Mouse (Mus musculus) liver, embryonic 13.5 days (tissue): ENCODE data around the gene Disp1. TPM values are rescaled to one million over a fixed set of nuclear protein-coding genes. Genes with fewer than 3 reads are reported as not detected.
A peak's percentile ranks its signal among the peaks of the same experiment; 100 is the strongest.

ENCODE experiments used
- ATAC-seq: fragments of 200-750 bp; cut with Nextera tagmentation; 2 replicates; pipeline ENCODE4 v1.8.0; 2017; ENCODE audit warnings: low read depth, mild to moderate bottlenecking, moderate number of reproducible peaks, moderate library complexity
- DNase-seq: peaks from one replicate; pipeline ENCODE4 v3.0.0; 2022
- H3K27ac ChIP-seq: fragments of 300-500 bp; sonication (generic); 2 replicates; pipeline ENCODE4 v1.5.1; 2015; ENCODE audit warnings: moderate library complexity, mild to moderate bottlenecking, inconsistent platforms
- H3K27me3 ChIP-seq: fragments of 300-500 bp; sonication (generic); 2 replicates; pipeline ENCODE4 v1.6.1; 2015; ENCODE audit warnings: mild to moderate bottlenecking, inconsistent platforms
- H3K36me3 ChIP-seq: fragments of 300-500 bp; sonication (generic); 2 replicates; pipeline ENCODE4 v1.6.1; 2015; ENCODE audit warnings: mild to moderate bottlenecking, inconsistent platforms
- H3K4me1 ChIP-seq: fragments of 300-500 bp; sonication (generic); replicated peaks from 2 replicates; pipeline ENCODE4 v1.6.1; 2015; ENCODE audit warnings: inconsistent platforms
- H3K4me2 ChIP-seq: fragments of 300-500 bp; sonication (generic); 2 replicates; pipeline ENCODE4 v1.6.1; 2015; ENCODE audit warnings: inconsistent platforms, mild to moderate bottlenecking, moderate library complexity
- H3K4me3 ChIP-seq: fragments of 300-500 bp; sonication (generic); replicated peaks from 2 replicates; pipeline ENCODE4 v1.5.1; 2015; ENCODE audit warnings: mild to moderate bottlenecking, inconsistent platforms
- H3K9ac ChIP-seq: fragments of 300-500 bp; sonication (generic); 2 replicates; pipeline ENCODE4 v1.6.1; 2015; ENCODE audit warnings: mild to moderate bottlenecking, inconsistent platforms
- H3K9me3 ChIP-seq: fragments of 300-500 bp; sonication (generic); replicated peaks from 2 replicates; pipeline ENCODE4 v1.6.1; 2016; ENCODE audit warnings: inconsistent platforms
- WGBS: fragments of 180-500 bp; shearing (Covaris S2); methylation state at CpG from one replicate; pipeline ENCODE4 v1.1.7; 2015; ENCODE audit not compliant: insufficient replicate concordance; 5-methylcytosine and 5-hydroxymethylcytosine counted together
- polyA plus RNA-seq: library from polyadenylated mRNA; unstranded; fragments of >200 nt; fragmentation: Nextera tagmentation; extraction: Ambion mirVana; gene quantifications from 2 replicates; pipeline ENCODE4 v1.2.1, GENCODE M21; 2015

The Disp1 gene
- polyA plus RNA-seq, 1 experiment from 2014 or later, result 2.4 TPM

- peaks cover 23% of the 10 kb centered on the region for H3K4me1 ChIP-seq
- WGBS, result 65% methylated on average over 2 of the region's 2 CpGs
- ATAC-seq, result no peak
- H3K9me3 ChIP-seq, result no peaks in the 10 kb centered on the region
- H3K4me2 ChIP-seq, result no peak overlapping the region
- H3K27me3 ChIP-seq, result no peaks in the 10 kb centered on the region
- H3K4me3 ChIP-seq, result no peak overlapping the region
- no peak overlapping the region for H3K9ac ChIP-seq
- H3K27ac ChIP-seq, result no peak overlapping the region
- DNase-seq, result no peak
- no peaks in the 10 kb centered on the region for H3K36me3 ChIP-seq
Measured at GRCm38 (mm10) chr1:183180301-183181029, 40.9 kb downstream of the Disp1 start.

- no peaks in the 10 kb centered on the region for H3K9me3 ChIP-seq
- DNase-seq, result no peak
- no peak overlapping the region for H3K4me3 ChIP-seq
- no peaks in the 10 kb centered on the region for H3K27me3 ChIP-seq
- peak; percentile 39; the same call in 1 of the 2 replicates for ATAC-seq
- H3K9ac ChIP-seq, result no peak overlapping the region
- no peak overlapping the region for H3K27ac ChIP-seq
- H3K4me1 ChIP-seq, result peaks cover 15% of the 10 kb centered on the region
- no peak overlapping the region for H3K4me2 ChIP-seq
- WGBS, result 63% methylated on average over 5 of the region's 5 CpGs
- no peaks in the 10 kb centered on the region for H3K36me3 ChIP-seq
Measured at GRCm38 (mm10) chr1:183179316-183179715, 42.0 kb downstream of the Disp1 start.

GRCm38 (mm10) chr1:183175236-183175635 is 46.1 kb downstream of the Disp1 start:
- no peak overlapping the region for H3K4me3 ChIP-seq
- no peaks in the 10 kb centered on the region for H3K4me1 ChIP-seq
- H3K36me3 ChIP-seq, result no peaks in the 10 kb centered on the region
- WGBS, result 69% methylated on average over 8 of the region's 8 CpGs
- no peak overlapping the region for H3K27ac ChIP-seq
- H3K4me2 ChIP-seq, result no peak overlapping the region
- H3K27me3 ChIP-seq, result no peaks in the 10 kb centered on the region
- H3K9ac ChIP-seq, result no peak overlapping the region
- ATAC-seq (no peak), DNase-seq (no peak)
- no peaks in the 10 kb centered on the region for H3K9me3 ChIP-seq

GRCm38 (mm10) chr1:183171095-183171494 is 50.2 kb downstream of the Disp1 start:
- Histone ChIP-seq H3K9me3 (no peaks in the 10 kb centered on the region), H3K27ac (no peak overlapping the region), H3K27me3 (no peaks in the 10 kb centered on the region), H3K4me1 (0 out of 2 replicates have a peak, but pooled peaks cover 3% of the 10 kb centered on the region), H3K9ac (no peak overlapping the region), H3K4me3 (no peak overlapping the region), H3K36me3 (0 out of 2 replicates have a peak, but pooled peaks cover 5% of the 10 kb centered on the region), H3K4me2 (no peak overlapping the region)
- ATAC-seq (no peak), DNase-seq (no peak)
- WGBS, result 71% methylated on average over 5 of the region's 5 CpGs

- ATAC-seq (no peak), DNase-seq (no peak)
- H3K4me1 ChIP-seq, result 0 out of 2 replicates have a peak, but pooled peaks cover 3% of the 10 kb centered on the region
- H3K36me3 ChIP-seq, result 0 out of 2 replicates have a peak, but pooled peaks cover 6% of the 10 kb centered on the region
- no peak overlapping the region for H3K4me2 ChIP-seq
- no peaks in the 10 kb centered on the region for H3K27me3 ChIP-seq
- H3K9ac ChIP-seq, result no peak overlapping the region
- 65% methylated on average over 6 of the region's 6 CpGs for WGBS
- H3K4me3 ChIP-seq, result no peak overlapping the region
- H3K27ac ChIP-seq, result no peak overlapping the region
- H3K9me3 ChIP-seq, result no peaks in the 10 kb centered on the region
Measured at GRCm38 (mm10) chr1:183168465-183168864, 52.9 kb downstream of the Disp1 start.

- no peak for ATAC-seq
- H3K9me3 ChIP-seq, result no peaks in the 10 kb centered on the region
- WGBS, result 53% methylated on average over 12 of the region's 12 CpGs
- 0 out of 2 replicates have a peak, but pooled peaks cover 3% of the 10 kb centered on the region for H3K4me1 ChIP-seq
- H3K4me3 ChIP-seq, result no peak overlapping the region
- 0 out of 2 replicates have a peak, but pooled peaks cover 6% of the 10 kb centered on the region for H3K36me3 ChIP-seq
- H3K4me2 ChIP-seq, result no peak overlapping the region
- no peak overlapping the region for H3K27ac ChIP-seq
- DNase-seq, result no peak
- no peak overlapping the region for H3K9ac ChIP-seq
- H3K27me3 ChIP-seq, result no peaks in the 10 kb centered on the region
Measured at GRCm38 (mm10) chr1:183167776-183168175, 53.5 kb downstream of the Disp1 start.

GRCm38 (mm10) chr1:183166700-183167099 is 54.6 kb downstream of the Disp1 start:
- 0 out of 2 replicates have a peak, but pooled peaks cover 6% of the 10 kb centered on the region for H3K36me3 ChIP-seq
- ATAC-seq (no peak), DNase-seq (no peak)
- H3K4me3 ChIP-seq, result no peak overlapping the region
- no peak overlapping the region for H3K4me2 ChIP-seq
- 77% methylated on average over 5 of the region's 5 CpGs for WGBS
- no peaks in the 10 kb centered on the region for H3K9me3 ChIP-seq
- no peaks in the 10 kb centered on the region for H3K27me3 ChIP-seq
- 0 out of 2 replicates have a peak, but pooled peaks cover 3% of the 10 kb centered on the region for H3K4me1 ChIP-seq
- no peak overlapping the region for H3K27ac ChIP-seq
- no peak overlapping the region for H3K9ac ChIP-seq

- no peak overlapping the region for H3K27ac ChIP-seq
- 0 out of 2 replicates have a peak, but pooled peaks cover 3% of the 10 kb centered on the region for H3K4me1 ChIP-seq
- 0 out of 2 replicates have a peak, but pooled peaks cover 6% of the 10 kb centered on the region for H3K36me3 ChIP-seq
- H3K9me3 ChIP-seq, result no peaks in the 10 kb centered on the region
- ATAC-seq, result no peak
- WGBS, result 67% methylated on average over 8 of the region's 8 CpGs
- no peak overlapping the region for H3K4me2 ChIP-seq
- no peak for DNase-seq
- H3K27me3 ChIP-seq, result no peaks in the 10 kb centered on the region
- no peak overlapping the region for H3K9ac ChIP-seq
- no peak overlapping the region for H3K4me3 ChIP-seq
Measured at GRCm38 (mm10) chr1:183164648-183165071, 56.7 kb downstream of the Disp1 start.

- no peak overlapping the region for H3K4me2 ChIP-seq
- H3K4me3 ChIP-seq, result no peak overlapping the region
- 66% methylated on average over 6 of the region's 6 CpGs for WGBS
- no peaks in the 10 kb centered on the region for H3K27me3 ChIP-seq
- H3K36me3 ChIP-seq, result 0 out of 2 replicates have a peak, but pooled peaks cover 6% of the 10 kb centered on the region
- H3K4me1 ChIP-seq, result 0 out of 2 replicates have a peak, but pooled peaks cover 3% of the 10 kb centered on the region
- no peaks in the 10 kb centered on the region for H3K9me3 ChIP-seq
- H3K27ac ChIP-seq, result no peak overlapping the region
- ATAC-seq (no peak), DNase-seq (no peak)
- H3K9ac ChIP-seq, result no peak overlapping the region
Measured at GRCm38 (mm10) chr1:183164190-183164580, 57.1 kb downstream of the Disp1 start.

- Histone ChIP-seq H3K27me3 (no peaks in the 10 kb centered on the region), H3K27ac (no peak overlapping the region), H3K4me1 (0 out of 2 replicates have a peak, but pooled peaks cover 3% of the 10 kb centered on the region), H3K9ac (no peak overlapping the region), H3K9me3 (no peaks in the 10 kb centered on the region), H3K36me3 (0 out of 2 replicates have a peak, but pooled peaks cover 6% of the 10 kb centered on the region), H3K4me2 (no peak overlapping the region), H3K4me3 (no peak overlapping the region)
- WGBS, result 78% methylated on average over 5 of the region's 5 CpGs
- ATAC-seq, result no peak
- no peak for DNase-seq
Measured at GRCm38 (mm10) chr1:183163512-183164189, 57.7 kb downstream of the Disp1 start.

GRCm38 (mm10) chr1:183161057-183161456 is 60.3 kb downstream of the Disp1 start:
- Histone ChIP-seq H3K9ac (no peak overlapping the region), H3K27ac (no peak overlapping the region), H3K4me3 (no peak overlapping the region), H3K4me2 (no peak overlapping the region), H3K4me1 (no peaks in the 10 kb centered on the region), H3K9me3 (no peaks in the 10 kb centered on the region), H3K27me3 (no peaks in the 10 kb centered on the region), H3K36me3 (0 out of 2 replicates have a peak, but pooled peaks cover 1% of the 10 kb centered on the region)
- DNase-seq, result no peak
- no peak for ATAC-seq
- WGBS, result 86% methylated on average over 11 of the region's 11 CpGs
